Mouse (Mus musculus): ENCODE results near the gene Ulk4. TPM values are rescaled to one million over a fixed set of nuclear protein-coding genes. Genes with fewer than 3 reads are reported as not detected.

Gene Ulk4
- polyA plus RNA-seq, 1 experiment from 2014 or later, result 166 TPM

- no peaks in the 10 kb centered on the region for H3K36me3 ChIP-seq (ENCODE audit: control insufficient read depth, insufficient read depth, low read length)
- H3K4me2 ChIP-seq (replicated peaks; ENCODE audit: low read depth, low read length), result no peak overlapping the region
- no peak overlapping the region for H3K27ac ChIP-seq (ENCODE audit: low read depth, low read length)
- H3K27me3 ChIP-seq (ENCODE audit: control insufficient read depth, insufficient read depth, low read length), result no peaks in the 10 kb centered on the region
- H3K9me3 ChIP-seq (ENCODE audit: control insufficient read depth, low read length), result no peaks in the 10 kb centered on the region
- 55% methylated on average over 10 of the region's 10 CpGs for WGBS
- H3K9ac ChIP-seq (ENCODE audit: low read depth, low read length), result no peak overlapping the region
- peaks cover 20% of the 10 kb centered on the region for H3K4me1 ChIP-seq (ENCODE audit: control insufficient read depth, insufficient read depth, low read length)
- ATAC-seq (ENCODE audit: low FRiP score, low TSS enrichment), result no peak
- H3K4me3 ChIP-seq (ENCODE audit: low read length), result no peak overlapping the region
Observed at GRCm38 (mm10) chr9:121080413-121080812, 196.6 kb downstream of the Ulk4 start.

GRCm38 (mm10) chr9:121079388-121080088 is 197.5 kb downstream of the Ulk4 start:
- H3K4me2 ChIP-seq (replicated peaks; ENCODE audit: low read depth, low read length), result no peak overlapping the region
- H3K36me3 ChIP-seq (ENCODE audit: control insufficient read depth, insufficient read depth, low read length), result no peaks in the 10 kb centered on the region
- H3K27me3 ChIP-seq (ENCODE audit: control insufficient read depth, insufficient read depth, low read length), result no peaks in the 10 kb centered on the region
- WGBS, result 40% methylated on average over 9 of the region's 9 CpGs
- peaks cover 23% of the 10 kb centered on the region for H3K4me1 ChIP-seq (ENCODE audit: control insufficient read depth, insufficient read depth, low read length)
- no peak overlapping the region for H3K9ac ChIP-seq (ENCODE audit: low read depth, low read length)
- no peaks in the 10 kb centered on the region for H3K9me3 ChIP-seq (ENCODE audit: control insufficient read depth, low read length)
- H3K27ac ChIP-seq (ENCODE audit: low read depth, low read length), result no peak overlapping the region
- no peak overlapping the region for H3K4me3 ChIP-seq (ENCODE audit: low read length)
- ATAC-seq (ENCODE audit: low FRiP score, low TSS enrichment), result peak; percentile 65; the same call in 1 of the 2 replicates

GRCm38 (mm10) chr9:121076291-121076690 is 200.7 kb downstream of the Ulk4 start:
- H3K9me3 ChIP-seq (ENCODE audit: control insufficient read depth, low read length), result no peaks in the 10 kb centered on the region
- H3K4me1 ChIP-seq (ENCODE audit: control insufficient read depth, insufficient read depth, low read length), result peaks cover 23% of the 10 kb centered on the region
- H3K27ac ChIP-seq (ENCODE audit: low read depth, low read length), result no peak overlapping the region
- no peak overlapping the region for H3K4me2 ChIP-seq (replicated peaks; ENCODE audit: low read depth, low read length)
- H3K36me3 ChIP-seq (ENCODE audit: control insufficient read depth, insufficient read depth, low read length), result no peaks in the 10 kb centered on the region
- no peaks in the 10 kb centered on the region for H3K27me3 ChIP-seq (ENCODE audit: control insufficient read depth, insufficient read depth, low read length)
- H3K4me3 ChIP-seq (ENCODE audit: low read length), result no peak overlapping the region
- 0 out of 2 replicates have a peak, but pooled peaks have one; percentile 13 for ATAC-seq (ENCODE audit: low FRiP score, low TSS enrichment)
- H3K9ac ChIP-seq (ENCODE audit: low read depth, low read length), result no peak overlapping the region; the same call in 1 of the 2 replicates
- 21% methylated on average over 12 of the region's 12 CpGs for WGBS

- no peak overlapping the region for H3K4me2 ChIP-seq (replicated peaks; ENCODE audit: low read depth, low read length)
- no peak overlapping the region for H3K4me3 ChIP-seq (ENCODE audit: low read length)
- H3K27ac ChIP-seq (ENCODE audit: low read depth, low read length), result no peak overlapping the region
- ATAC-seq (ENCODE audit: low FRiP score, low TSS enrichment), result no peak
- peaks cover 23% of the 10 kb centered on the region for H3K4me1 ChIP-seq (ENCODE audit: control insufficient read depth, insufficient read depth, low read length)
- H3K36me3 ChIP-seq (ENCODE audit: control insufficient read depth, insufficient read depth, low read length), result no peaks in the 10 kb centered on the region
- H3K9me3 ChIP-seq (ENCODE audit: control insufficient read depth, low read length), result no peaks in the 10 kb centered on the region
- H3K9ac ChIP-seq (ENCODE audit: low read depth, low read length), result no peak overlapping the region
- H3K27me3 ChIP-seq (ENCODE audit: control insufficient read depth, insufficient read depth, low read length), result no peaks in the 10 kb centered on the region
- 76% methylated on average over 4 of the region's 4 CpGs for WGBS
Observed at GRCm38 (mm10) chr9:121075246-121075645, 201.8 kb downstream of the Ulk4 start.

GRCm38 (mm10) chr9:121074726-121075125 is 202.3 kb downstream of the Ulk4 start:
- Histone ChIP-seq H3K27me3 (ENCODE audit: control insufficient read depth, insufficient read depth, low read length) (no peaks in the 10 kb centered on the region), H3K4me3 (ENCODE audit: low read length) (no peak overlapping the region), H3K4me2 (replicated peaks; ENCODE audit: low read depth, low read length) (no peak overlapping the region), H3K9me3 (ENCODE audit: control insufficient read depth, low read length) (no peaks in the 10 kb centered on the region), H3K9ac (ENCODE audit: low read depth, low read length) (no peak overlapping the region), H3K36me3 (ENCODE audit: control insufficient read depth, insufficient read depth, low read length) (no peaks in the 10 kb centered on the region), H3K4me1 (ENCODE audit: control insufficient read depth, insufficient read depth, low read length) (peaks cover 20% of the 10 kb centered on the region), H3K27ac (ENCODE audit: low read depth, low read length) (no peak overlapping the region)
- WGBS, result 79% methylated on average over 3 of the region's 3 CpGs
- ATAC-seq (ENCODE audit: low FRiP score, low TSS enrichment), result no peak

GRCm38 (mm10) chr9:121072127-121072757 is 204.8 kb downstream of the Ulk4 start:
- H3K27me3 ChIP-seq (ENCODE audit: control insufficient read depth, insufficient read depth, low read length), result no peaks in the 10 kb centered on the region
- 55% methylated on average over 8 of the region's 8 CpGs for WGBS
- no peak overlapping the region for H3K27ac ChIP-seq (ENCODE audit: low read depth, low read length)
- no peaks in the 10 kb centered on the region for H3K9me3 ChIP-seq (ENCODE audit: control insufficient read depth, low read length)
- H3K9ac ChIP-seq (ENCODE audit: low read depth, low read length), result no peak overlapping the region
- no peaks in the 10 kb centered on the region for H3K36me3 ChIP-seq (ENCODE audit: control insufficient read depth, insufficient read depth, low read length)
- H3K4me1 ChIP-seq (ENCODE audit: control insufficient read depth, insufficient read depth, low read length), result peaks cover 13% of the 10 kb centered on the region; the same call in 1 of the 2 replicates
- ATAC-seq (ENCODE audit: low FRiP score, low TSS enrichment), result no peak
- no peak overlapping the region for H3K4me2 ChIP-seq (replicated peaks; ENCODE audit: low read depth, low read length)
- no peak overlapping the region for H3K4me3 ChIP-seq (ENCODE audit: low read length)

- no peaks in the 10 kb centered on the region for H3K27me3 ChIP-seq (ENCODE audit: control insufficient read depth, insufficient read depth, low read length)
- WGBS, result 63% methylated on average over 10 of the region's 10 CpGs
- H3K9me3 ChIP-seq (ENCODE audit: control insufficient read depth, low read length), result no peaks in the 10 kb centered on the region
- no peak overlapping the region for H3K9ac ChIP-seq (ENCODE audit: low read depth, low read length)
- no peak overlapping the region for H3K27ac ChIP-seq (ENCODE audit: low read depth, low read length)
- H3K4me1 ChIP-seq (ENCODE audit: control insufficient read depth, insufficient read depth, low read length), result peaks cover 8% of the 10 kb centered on the region; the same call in 1 of the 2 replicates
- no peak overlapping the region for H3K4me2 ChIP-seq (replicated peaks; ENCODE audit: low read depth, low read length)
- H3K36me3 ChIP-seq (ENCODE audit: control insufficient read depth, insufficient read depth, low read length), result no peaks in the 10 kb centered on the region
- no peak overlapping the region for H3K4me3 ChIP-seq (ENCODE audit: low read length)
- no peak for ATAC-seq (ENCODE audit: low FRiP score, low TSS enrichment)
Observed at GRCm38 (mm10) chr9:121071461-121072126, 205.4 kb downstream of the Ulk4 start.

GRCm38 (mm10) chr9:121071050-121071449 is 205.9 kb downstream of the Ulk4 start:
- no peak overlapping the region for H3K4me3 ChIP-seq (ENCODE audit: low read length)
- no peaks in the 10 kb centered on the region for H3K27me3 ChIP-seq (ENCODE audit: control insufficient read depth, insufficient read depth, low read length)
- no peak overlapping the region for H3K9ac ChIP-seq (ENCODE audit: low read depth, low read length)
- 82% methylated on average over 11 of the region's 11 CpGs for WGBS
- no peak for ATAC-seq (ENCODE audit: low FRiP score, low TSS enrichment)
- no peak overlapping the region for H3K27ac ChIP-seq (ENCODE audit: low read depth, low read length)
- H3K36me3 ChIP-seq (ENCODE audit: control insufficient read depth, insufficient read depth, low read length), result no peaks in the 10 kb centered on the region
- no peak overlapping the region for H3K4me2 ChIP-seq (replicated peaks; ENCODE audit: low read depth, low read length)
- H3K9me3 ChIP-seq (ENCODE audit: control insufficient read depth, low read length), result no peaks in the 10 kb centered on the region
- H3K4me1 ChIP-seq (ENCODE audit: control insufficient read depth, insufficient read depth, low read length), result peaks cover 7% of the 10 kb centered on the region; the same call in 1 of the 2 replicates

- Histone ChIP-seq H3K4me1 (ENCODE audit: control insufficient read depth, insufficient read depth, low read length) (no peaks in the 10 kb centered on the region), H3K9ac (ENCODE audit: low read depth, low read length) (no peak overlapping the region), H3K27me3 (ENCODE audit: control insufficient read depth, insufficient read depth, low read length) (no peaks in the 10 kb centered on the region), H3K4me2 (replicated peaks; ENCODE audit: low read depth, low read length) (no peak overlapping the region), H3K4me3 (ENCODE audit: low read length) (no peak overlapping the region), H3K36me3 (ENCODE audit: control insufficient read depth, insufficient read depth, low read length) (no peaks in the 10 kb centered on the region), H3K27ac (ENCODE audit: low read depth, low read length) (no peak overlapping the region), H3K9me3 (ENCODE audit: control insufficient read depth, low read length) (no peaks in the 10 kb centered on the region)
- 83% methylated on average over 5 of the region's 5 CpGs for WGBS
- ATAC-seq (ENCODE audit: low FRiP score, low TSS enrichment), result no peak
Observed at GRCm38 (mm10) chr9:121068115-121068514, 208.9 kb downstream of the Ulk4 start.
